18 mouse cellular contexts compared by ENCODE assay signal in genomic region chr11:98325821-98326218, GRCm38 (mm10). TPM values are rescaled to one million over a fixed set of nuclear protein-coding genes. Genes with fewer than 3 reads are reported as not detected.
DNase-seq lines count a peak whose midpoint lies in the region; ATAC-seq lines count a peak whose summit lies in the region.
"Had no signal": no experiment of that assay in that cellular context is flagged by ENCODE, and none has a peak within 500 bp of the region (broad histone marks: within the 10 kb centered on the region; RNA-seq: fewer than 3 reads in every experiment).

No protein-coding gene starts in this region.

- peak overlapping the region; percentile 21 for H3K4me3 ChIP-seq in forebrain, embryonic 12.5 days (replicated peaks)
- H3K4me3 ChIP-seq in midbrain, embryonic 11.5 days (ENCODE audit: low read depth, low read length), result no peak overlapping the region
- H3K4me3 ChIP-seq: midbrain, embryonic 12.5 days had no signal

- H3K36me3 ChIP-seq in forebrain, embryonic 12.5 days (replicated peaks), result no peaks in the 10 kb centered on the region
- H3K36me3 ChIP-seq in midbrain, embryonic 11.5 days (ENCODE audit: control insufficient read depth, insufficient read depth, low read length), result no peaks in the 10 kb centered on the region
- H3K36me3 ChIP-seq: midbrain, embryonic 12.5 days had no signal

- H3K4me1 ChIP-seq in forebrain, embryonic 12.5 days, result peaks cover 31% of the 10 kb centered on the region
- H3K4me1 ChIP-seq in midbrain, embryonic 11.5 days (ENCODE audit: control insufficient read depth, insufficient read depth, low read length), result peaks cover 16% of the 10 kb centered on the region

- WGBS in forebrain, embryonic 12.5 days, result 0% methylated on average over 13 of the region's 22 CpGs
- 4% methylated on average over 18 of the region's 22 CpGs for WGBS in midbrain, embryonic 11.5 days

- H3K27me3 ChIP-seq in forebrain, embryonic 12.5 days, result peaks cover 98% of the 10 kb centered on the region
- peaks cover 99% of the 10 kb centered on the region for H3K27me3 ChIP-seq in midbrain, embryonic 11.5 days (ENCODE audit: control insufficient read depth, insufficient read depth, low read length)

- no peak for ATAC-seq in cerebellum, adult (ENCODE audit: insufficient number of reproducible peaks, low FRiP score, low TSS enrichment)
- no peak for ATAC-seq in forebrain, embryonic 12.5 days (ENCODE audit: low FRiP score)
- ATAC-seq in midbrain, embryonic 11.5 days (ENCODE audit: low FRiP score), result no peak; the same call in 1 of the 2 replicates
- no peak for ATAC-seq in megakaryocyte progenitor cell, adult 5-6 weeks (replicated peaks; ENCODE audit: poor library complexity)
- ATAC-seq: lung, postnatal 0 days had no signal

- DNase-seq in cerebellum, adult 18-20 months, result peak; percentile 46 to 51
- DNase-seq in brain, adult 2 months (ENCODE audit: low read depth, low spot score), result peak; percentile 56
- DNase-seq in midbrain, embryonic 11.5 days (ENCODE audit: low spot score, missing footprints), result peak; percentile 89
- no peak for DNase-seq in heart, postnatal 4 days
- no peak for DNase-seq in spleen, postnatal 14 days (ENCODE audit: low spot score in 2 of 2)
- DNase-seq: adrenal gland, adult 8-10 months; kidney, adult 8-10 months had no signal

- H3K9ac ChIP-seq in forebrain, embryonic 12.5 days, result peak overlapping the region; percentile 21; the same call in 1 of the 2 replicates
- H3K9ac ChIP-seq in midbrain, embryonic 11.5 days (ENCODE audit: low read length), result no peak overlapping the region
- H3K9ac ChIP-seq: midbrain, embryonic 12.5 days had no signal

- no peaks in the 10 kb centered on the region for H3K9me3 ChIP-seq in forebrain, embryonic 12.5 days
- no peaks in the 10 kb centered on the region for H3K9me3 ChIP-seq in midbrain, embryonic 11.5 days (ENCODE audit: control insufficient read depth, low read length)
- H3K9me3 ChIP-seq: midbrain, embryonic 12.5 days had no signal

- H3K27ac ChIP-seq in forebrain, embryonic 12.5 days, result no peak overlapping the region
- no peak overlapping the region for H3K27ac ChIP-seq in midbrain, embryonic 11.5 days (ENCODE audit: low read depth, low read length)
- H3K27ac ChIP-seq: midbrain, embryonic 12.5 days; stomach, postnatal 0 days had no signal

- H3K4me2 ChIP-seq in forebrain, embryonic 12.5 days, result peak overlapping the region; percentile 25
- no peak overlapping the region for H3K4me2 ChIP-seq in midbrain, embryonic 11.5 days
- H3K4me2 ChIP-seq: midbrain, embryonic 12.5 days had no signal

RNA-seq across cellular contexts. Expression of gene Neurod2, which starts 3.6 kb away (rescaled TPM):
- polyA plus RNA-seq in forebrain, embryonic 12.5 days (2016; fragmentation: Nextera tagmentation; extraction: Ambion mirVana), result 19.9 and 20.5 TPM in 2 replicates
- polyA plus RNA-seq in midbrain, embryonic 11.5 days (2014; fragmentation: Nextera tagmentation; extraction: Ambion mirVana), result 0.15 and 0.17 TPM in 2 replicates
- total RNA-seq in megakaryocyte progenitor cell, adult 5-6 weeks (2015), result not detected in 2 replicates
- total RNA-seq in megakaryocyte progenitor cell, adult 5-6 weeks (2017), result not detected in 2 replicates
- not detected for total RNA-seq in heart, postnatal 4 days (2021)
- total RNA-seq: adrenal gland, adult 8-10 months; granulocyte monocyte progenitor cell, adult 5-6 weeks; liver, adult 2 months had no signal
- polyA plus RNA-seq: heart, postnatal 0 days; large intestine, adult 2 months; liver, adult 2 months; lung, postnatal 0 days; urinary bladder, adult 2 months had no signal

RNA-seq across cellular contexts. Expression of gene Ppp1r1b, which starts 22.4 kb away (rescaled TPM):
- polyA plus RNA-seq in forebrain, embryonic 12.5 days (2016; fragmentation: Nextera tagmentation; extraction: Ambion mirVana), result 3.0 and 3.1 TPM in 2 replicates
- polyA plus RNA-seq in midbrain, embryonic 11.5 days (2014; fragmentation: Nextera tagmentation; extraction: Ambion mirVana), result 0.78 and 0.91 TPM in 2 replicates
- not detected in 2 replicates for total RNA-seq in megakaryocyte progenitor cell, adult 5-6 weeks (2015)
- total RNA-seq in megakaryocyte progenitor cell, adult 5-6 weeks (2017), result not detected in 2 replicates
- total RNA-seq in heart, postnatal 4 days (2021), result 10 to 100 TPM; 19.1 to 21.2 TPM
- total RNA-seq: granulocyte monocyte progenitor cell, adult 5-6 weeks had no signal

RNA-seq across cellular contexts. Expression of gene Stard3, which starts 32.3 kb away (rescaled TPM):
- 42.0 and 42.5 TPM in 2 replicates for polyA plus RNA-seq in forebrain, embryonic 12.5 days (2016; fragmentation: Nextera tagmentation; extraction: Ambion mirVana)
- polyA plus RNA-seq in midbrain, embryonic 11.5 days (2014; fragmentation: Nextera tagmentation; extraction: Ambion mirVana), result 39.7 and 41.5 TPM in 2 replicates
- total RNA-seq in megakaryocyte progenitor cell, adult 5-6 weeks (2015), result 11.1 and 12.0 TPM in 2 replicates
- 17.8 and 23.1 TPM in 2 replicates for total RNA-seq in megakaryocyte progenitor cell, adult 5-6 weeks (2017)
- total RNA-seq in heart, postnatal 4 days (2021), result 10 to 100 TPM; 21.3 to 21.8 TPM

RNA-seq across cellular contexts. Expression of gene Tcap, which starts 57.8 kb away (rescaled TPM):
- 0.20 and 0.36 TPM in 2 replicates for polyA plus RNA-seq in forebrain, embryonic 12.5 days (2016; fragmentation: Nextera tagmentation; extraction: Ambion mirVana)
- not detected in 2 replicates for polyA plus RNA-seq in midbrain, embryonic 11.5 days (2014; fragmentation: Nextera tagmentation; extraction: Ambion mirVana)
- not detected in 2 replicates for total RNA-seq in megakaryocyte progenitor cell, adult 5-6 weeks (2015)
- total RNA-seq in megakaryocyte progenitor cell, adult 5-6 weeks (2017), result not detected in 2 replicates
- 100 to 1,000 TPM; 163 to 192 TPM for total RNA-seq in heart, postnatal 4 days (2021)
- total RNA-seq: granulocyte monocyte progenitor cell, adult 5-6 weeks had no signal

Comparison
In these comparisons a context has a peak if more than half of its experiments do, and no peak if none do; other contexts are left out.
1. DNase-seq: peak in cerebellum, adult 18-20 months (2 of 2), brain, adult 2 months (single experiment) and midbrain, embryonic 11.5 days (single experiment); none in heart, postnatal 4 days (single experiment) and spleen, postnatal 14 days (0 of 2).
2. RNA of gene Ppp1r1b, which starts 22.4 kb away (total RNA-seq): 19.1 to 21.2 TPM in heart, postnatal 4 days; not detected in megakaryocyte progenitor cell, adult 5-6 weeks; every median in the first group is over 10 times any median in the second.